Mouse (Mus musculus): ENCODE data around the gene Fam219a.
A peak's percentile ranks its signal among the peaks of the same experiment; 100 is the strongest.

Fam219a gene

DNA sequence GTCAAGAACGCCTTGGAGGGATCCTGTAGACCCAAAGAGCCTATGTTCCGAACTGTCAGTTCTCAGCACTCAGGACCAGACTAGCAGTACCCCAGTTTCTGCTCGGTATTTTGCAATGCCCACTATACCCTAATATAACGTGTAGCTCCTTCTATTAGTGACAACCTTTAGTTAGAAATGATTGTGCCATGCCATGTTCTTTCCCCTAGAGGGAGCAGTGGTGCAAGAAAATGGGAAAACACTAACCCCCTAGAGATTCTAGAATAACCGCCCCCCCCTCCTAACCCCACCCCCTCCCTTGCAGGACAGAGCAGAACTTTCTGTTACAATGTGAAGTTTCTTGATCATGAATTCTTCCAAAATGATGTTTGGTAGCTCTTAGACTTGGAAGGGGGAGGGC, 65.0 kb downstream of the Fam219a start:
- no peak for DNase-seq (ENCODE audit: low spot score)

DNA sequence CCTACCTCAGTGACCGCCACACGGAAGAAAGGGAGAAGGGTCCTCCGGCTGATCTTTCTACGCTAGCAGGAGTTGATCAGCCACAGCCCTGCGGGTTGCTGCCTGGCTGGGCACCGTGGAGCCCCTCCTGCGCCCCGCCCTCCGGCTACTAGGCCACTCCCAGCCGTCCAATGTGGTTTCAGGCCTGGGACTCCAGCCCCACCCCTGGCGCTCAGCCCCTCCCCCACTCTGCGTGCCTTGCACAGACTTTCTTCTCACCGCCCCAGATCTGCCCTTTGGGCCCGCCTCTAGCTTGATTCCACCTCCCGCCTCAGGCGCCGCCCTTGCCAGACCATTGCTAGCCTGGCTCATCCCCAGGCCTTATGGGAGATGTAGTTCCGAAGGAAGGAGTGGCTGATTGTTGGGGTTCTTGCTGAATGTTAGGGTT, 66.3 kb downstream of the Fam219a start, which contains the start of gene AI464131:
AI464131 (minus strand) TSS at position 91 of the 427 bp plus-strand sequence.
- DNase-seq (ENCODE audit: low spot score) = peak; percentile 97

DNA sequence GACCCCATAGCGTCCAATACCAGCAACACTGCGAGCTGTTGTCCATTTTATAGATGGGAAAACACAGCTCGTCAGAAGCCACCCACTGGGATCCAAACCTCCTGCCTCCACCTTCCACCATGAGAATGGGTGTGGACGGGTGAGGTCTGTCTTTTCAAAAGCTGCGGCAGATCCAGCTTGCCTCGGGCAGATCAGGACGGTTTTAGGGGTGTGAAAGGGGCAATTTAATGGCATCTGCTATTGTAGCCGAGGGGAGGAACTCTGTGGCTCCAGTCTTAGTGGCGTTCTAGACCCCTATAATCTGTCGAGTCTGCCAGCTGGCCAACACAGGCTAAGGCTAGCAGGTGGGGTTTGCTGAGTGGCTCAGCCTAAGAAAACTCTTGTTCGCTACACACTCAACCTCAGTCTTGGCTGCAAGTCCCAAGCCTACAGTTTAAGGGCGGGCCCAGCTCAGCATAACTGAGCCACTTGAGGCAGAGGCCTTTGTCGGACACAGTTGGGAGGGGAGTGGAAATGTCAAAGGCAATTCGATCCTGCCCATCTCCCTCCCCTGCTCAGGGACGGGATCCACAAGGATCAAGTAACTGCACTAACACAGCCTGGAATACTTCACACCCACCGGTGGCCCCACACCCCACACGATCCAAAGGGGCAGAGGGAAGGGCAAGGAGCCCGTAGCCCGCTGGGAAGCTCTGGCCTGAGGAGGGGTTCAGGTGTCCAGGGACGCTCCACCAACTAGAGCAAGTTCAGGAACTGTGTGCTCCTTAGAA, 67.0 kb downstream of the Fam219a start:
- no peak for DNase-seq (ENCODE audit: low spot score)

DNA sequence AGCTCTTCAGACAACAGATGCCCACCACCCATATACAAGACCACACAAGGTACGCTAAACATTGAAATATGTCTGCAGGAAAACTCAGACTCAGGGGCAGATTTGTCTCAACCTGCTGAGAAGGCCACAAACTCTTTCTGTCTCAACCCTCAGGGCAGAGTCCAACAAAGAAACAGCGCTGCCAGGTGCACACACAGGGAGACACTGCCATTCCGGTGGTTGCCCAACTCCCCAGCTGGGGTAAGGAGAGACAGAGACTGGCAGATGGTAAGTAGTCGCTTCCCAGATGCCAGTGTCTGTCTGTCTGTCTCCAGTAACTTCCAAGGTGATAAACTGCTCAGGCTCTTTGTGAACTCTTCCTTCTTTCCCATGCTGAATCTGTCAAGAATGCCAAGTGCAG, 68.6 kb downstream of the Fam219a start:
- no peak for DNase-seq (ENCODE audit: low spot score)

DNA sequence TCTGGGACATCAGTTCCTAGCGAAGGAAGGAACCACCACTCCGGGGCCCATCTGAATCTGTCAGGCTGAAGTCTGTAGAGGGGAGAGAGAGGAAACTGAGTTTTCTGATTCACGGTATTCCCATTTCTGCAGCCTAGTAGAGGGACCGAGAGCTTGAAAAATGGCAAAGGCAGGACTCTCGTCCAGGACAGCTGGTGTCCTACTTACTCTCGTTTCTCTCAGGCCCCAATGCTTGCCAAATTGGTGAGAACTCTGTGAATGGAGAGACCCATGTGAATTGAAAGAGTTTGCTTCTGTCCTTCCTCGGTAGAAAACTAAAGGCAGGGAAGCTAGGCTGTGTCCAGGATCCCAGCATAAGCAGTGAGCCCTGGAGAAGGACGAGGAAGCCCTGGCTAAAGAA, 69.7 kb downstream of the Fam219a start:
- DNase-seq (ENCODE audit: low spot score) = no peak

DNA sequence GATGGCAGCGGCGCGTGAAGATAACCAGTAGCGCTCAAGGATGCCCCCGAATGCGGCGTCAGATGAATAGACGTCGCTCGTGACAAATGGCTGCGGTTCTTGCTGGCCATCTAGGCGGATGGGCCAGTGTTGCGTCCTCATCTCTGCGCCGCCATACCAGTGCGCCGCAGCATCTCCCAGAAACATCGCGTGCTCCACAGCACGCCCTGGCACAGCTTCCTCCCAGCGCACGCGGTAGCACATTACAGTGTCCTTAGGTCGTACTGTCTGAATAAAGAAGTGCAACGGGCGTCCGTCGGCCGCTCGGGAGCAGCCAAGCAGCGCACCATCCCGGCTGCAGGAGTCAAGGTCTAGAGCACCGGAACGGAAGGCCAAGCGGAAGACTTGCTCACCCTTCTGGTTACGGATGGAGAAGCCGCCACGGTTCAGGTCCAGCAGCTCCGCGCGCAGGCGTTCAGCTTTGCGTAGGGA, 70.4 kb downstream of the Fam219a start:
- no peak for DNase-seq (ENCODE audit: low spot score)

DNA sequence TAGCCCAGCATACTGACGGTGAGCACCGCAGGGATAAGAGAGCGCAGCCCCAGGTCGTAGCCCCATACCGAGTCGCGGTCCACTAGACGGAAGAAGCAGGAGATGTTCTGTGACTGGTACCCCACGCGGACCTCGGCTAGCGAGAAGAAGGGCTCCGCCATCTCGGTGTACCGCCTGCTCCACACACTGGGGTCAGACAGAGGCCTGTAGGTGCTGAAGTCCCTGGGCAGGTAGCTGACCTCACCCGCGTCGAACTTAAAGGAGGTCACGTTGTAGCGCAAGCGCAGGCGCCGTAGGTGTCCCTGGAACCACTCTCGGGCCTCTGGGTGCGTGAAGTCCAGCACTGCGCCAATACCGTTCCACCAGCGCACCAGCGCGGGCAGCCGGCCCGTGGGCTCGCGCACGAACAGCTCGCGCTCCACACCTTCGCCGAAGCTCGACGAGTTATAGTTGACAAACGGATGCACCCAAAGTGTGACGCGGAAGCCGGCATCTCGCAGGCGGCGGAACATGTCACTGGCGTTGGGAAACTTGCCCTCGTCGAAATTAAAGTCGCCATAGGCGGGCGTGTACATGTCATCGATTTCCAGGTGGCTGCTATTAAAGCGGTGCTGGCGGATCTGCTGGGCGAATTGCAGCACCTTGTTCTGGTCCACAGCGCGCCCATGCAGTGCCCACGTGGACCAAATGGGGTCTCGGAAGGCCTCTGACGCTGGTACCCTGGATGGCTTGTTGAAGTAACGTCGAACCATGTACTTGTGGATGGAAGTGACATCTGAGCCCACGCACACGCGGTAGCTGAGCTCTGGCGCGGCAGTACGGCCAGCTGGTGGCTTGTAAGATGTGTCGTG, 71.1 kb downstream of the Fam219a start:
- DNase-seq (ENCODE audit: low spot score) = no peak

DNA sequence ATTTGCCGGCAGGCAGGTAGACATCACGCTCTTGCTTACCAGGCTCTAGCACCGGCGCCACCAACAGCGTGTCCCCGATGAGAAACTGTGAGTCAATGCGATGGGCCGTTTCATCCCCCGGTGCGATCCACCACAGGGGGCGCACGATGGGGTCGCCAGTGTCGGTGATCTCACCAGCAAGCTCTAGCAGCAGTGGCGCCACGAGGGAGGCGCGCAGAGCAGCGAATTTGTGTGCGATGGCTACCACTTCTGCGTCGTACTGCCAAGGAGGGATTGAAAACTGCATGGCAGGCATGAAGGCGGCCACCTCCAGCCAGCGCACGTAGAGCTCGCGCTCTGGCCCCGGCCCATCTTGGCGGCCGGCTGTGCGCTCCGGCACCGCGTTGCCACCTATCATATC, 71.8 kb downstream of the Fam219a start:
- no peak for DNase-seq (ENCODE audit: low spot score)

DNA sequence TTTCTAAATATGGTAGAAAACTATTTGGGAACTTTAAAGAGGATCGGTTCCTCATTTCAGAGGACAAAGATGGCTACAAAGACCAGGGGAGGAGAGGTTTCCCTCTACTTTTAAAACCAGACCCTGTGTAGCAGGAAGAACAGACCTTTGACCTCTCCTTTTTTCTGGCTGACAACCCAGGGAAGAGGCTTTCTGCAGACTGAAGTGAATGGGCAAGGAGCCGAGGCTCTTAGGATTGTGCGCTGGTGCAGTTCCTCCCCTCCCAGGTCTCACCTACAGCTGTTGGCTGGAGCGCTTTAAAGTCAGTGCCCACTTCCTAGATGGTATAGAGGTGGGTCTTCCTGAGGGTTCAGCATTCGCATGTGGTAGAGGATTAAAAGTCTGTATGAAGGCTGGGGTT, 72.3 kb downstream of the Fam219a start:
- no peak for DNase-seq (ENCODE audit: low spot score)

DNA sequence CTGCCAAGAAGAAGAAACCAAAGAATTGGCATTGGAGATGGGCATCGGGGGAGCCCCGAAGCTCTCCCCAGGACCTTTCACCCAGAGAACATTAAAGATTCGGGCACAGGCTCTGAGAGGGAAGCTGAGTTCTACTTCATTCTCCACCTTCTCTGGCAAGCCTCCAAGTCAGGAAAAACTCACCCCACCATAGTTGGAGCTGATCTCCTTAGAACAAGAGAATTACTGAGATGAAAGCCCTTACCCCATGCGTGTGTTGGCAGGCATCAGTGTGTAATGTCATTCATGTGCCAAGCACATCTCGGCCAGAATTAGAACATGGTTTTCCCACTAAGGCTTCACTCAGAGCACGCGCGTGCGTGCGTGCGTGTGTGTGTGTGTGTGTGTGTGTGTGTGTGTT, 73.5 kb downstream of the Fam219a start:
- no peak for DNase-seq (ENCODE audit: low spot score)

DNA sequence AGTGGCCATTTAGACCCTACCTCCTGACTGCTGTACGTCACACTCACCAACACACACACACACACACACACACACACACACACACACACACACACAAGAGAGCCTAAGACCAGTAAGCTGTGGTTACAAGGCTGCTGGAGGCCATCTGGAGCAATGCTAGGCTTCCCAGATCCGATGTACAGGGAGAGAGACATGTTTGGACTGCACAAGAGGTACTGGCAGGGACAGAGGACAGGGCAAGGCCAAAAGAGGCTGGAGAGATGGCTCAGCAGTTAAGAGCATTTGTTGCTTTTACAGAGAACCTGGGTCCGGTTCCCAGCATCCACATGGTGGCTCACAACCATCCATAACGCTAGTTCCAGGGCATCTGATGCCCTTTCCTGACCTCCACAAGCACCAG, 74.3 kb downstream of the Fam219a start:
- no peak for DNase-seq (ENCODE audit: low spot score)

DNA sequence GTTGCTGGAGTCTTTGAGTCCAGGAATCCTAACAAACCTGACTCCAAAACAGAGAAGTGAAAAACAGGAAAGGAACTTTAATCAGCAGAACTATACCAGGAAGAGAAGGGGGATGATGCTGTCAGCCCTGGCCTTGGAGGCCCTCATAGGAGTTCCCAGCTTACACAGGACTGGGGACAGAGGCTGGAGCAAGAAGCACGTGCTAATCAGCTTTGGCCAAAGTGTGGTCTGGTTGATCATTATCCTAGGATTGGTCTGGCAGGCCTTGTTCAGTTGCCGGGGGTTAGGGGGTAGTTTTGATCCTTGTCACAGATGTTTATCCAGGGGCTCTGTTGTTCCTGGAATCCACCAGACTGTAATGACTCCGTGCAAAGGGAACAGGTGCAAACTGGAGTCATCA, 75.0 kb downstream of the Fam219a start:
- DNase-seq (ENCODE audit: low spot score) = no peak

DNA sequence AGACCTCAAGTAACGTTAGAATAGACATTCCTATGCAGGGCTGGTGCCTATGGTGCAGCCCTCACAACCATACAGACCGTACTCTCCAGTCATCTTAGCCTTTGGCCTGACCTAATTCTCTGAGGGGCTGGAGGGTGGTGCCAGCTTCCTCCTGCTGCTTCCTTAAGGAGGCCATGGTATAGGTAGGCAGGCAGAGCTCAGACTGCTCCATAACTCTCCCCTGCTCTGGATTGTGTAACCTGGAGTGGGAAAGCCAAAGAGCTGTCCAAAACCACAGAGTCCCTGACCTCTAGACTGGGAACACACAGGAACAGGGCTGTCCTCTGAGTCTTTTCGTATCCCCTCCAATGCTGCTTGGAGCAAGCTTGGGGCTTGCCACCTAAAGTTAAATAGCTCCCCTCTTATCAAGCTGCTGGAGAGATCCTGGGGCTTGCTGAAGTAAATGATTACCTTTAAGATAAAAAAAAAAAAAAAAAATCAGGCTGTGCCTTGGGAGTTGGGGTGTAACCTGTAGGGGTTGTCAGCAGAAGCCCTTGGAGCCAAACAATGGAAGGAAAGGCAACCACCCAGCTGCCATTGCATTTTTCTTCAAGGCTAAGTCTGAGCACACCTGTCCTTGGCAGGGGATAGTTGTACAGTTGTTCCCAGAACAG, 75.7 kb downstream of the Fam219a start:
- DNase-seq (ENCODE audit: low spot score) = no peak

DNA sequence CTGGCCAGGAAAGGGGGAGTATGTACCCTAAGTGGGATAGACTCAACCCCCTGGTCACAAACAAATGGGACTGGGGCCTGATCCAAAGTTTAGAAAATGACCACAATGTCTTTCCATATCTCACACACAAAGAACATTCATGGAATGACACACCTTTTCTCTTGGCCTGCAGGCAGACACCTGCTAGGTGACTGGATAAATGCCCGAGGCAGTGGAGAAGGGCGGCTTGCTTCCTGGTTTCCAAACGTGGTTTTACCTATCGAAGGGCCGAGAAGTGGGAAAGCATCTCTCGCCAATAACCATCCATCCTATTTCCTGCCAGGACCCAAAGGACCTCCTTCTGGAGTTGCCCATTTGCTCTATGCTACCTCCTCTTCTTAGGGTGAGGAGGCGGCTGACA, 76.4 kb downstream of the Fam219a start:
- no peak for DNase-seq (ENCODE audit: low spot score)

DNA sequence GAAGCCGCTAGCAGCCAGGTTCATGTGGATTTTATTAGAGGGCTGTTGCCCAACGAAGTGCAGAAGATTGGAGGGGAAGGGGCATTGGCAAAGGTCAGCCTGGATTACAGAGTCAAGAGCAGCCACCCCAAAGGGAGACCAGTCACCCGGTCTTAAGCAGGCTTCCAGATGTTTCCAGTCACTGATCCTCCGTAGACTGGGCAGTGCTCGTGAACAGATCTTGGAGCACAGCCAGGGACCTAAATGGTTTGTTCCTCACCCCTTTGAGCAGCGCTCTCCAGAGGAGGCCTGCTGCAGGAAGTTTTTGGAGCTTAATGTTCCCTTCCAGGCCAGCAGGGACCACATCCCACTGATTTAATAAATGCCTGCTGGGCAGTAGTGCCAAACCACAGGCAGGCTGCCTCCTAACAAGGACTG, 87.7 kb downstream of the Fam219a start:
- DNase-seq (ENCODE audit: low spot score) = peak; percentile 35

DNA sequence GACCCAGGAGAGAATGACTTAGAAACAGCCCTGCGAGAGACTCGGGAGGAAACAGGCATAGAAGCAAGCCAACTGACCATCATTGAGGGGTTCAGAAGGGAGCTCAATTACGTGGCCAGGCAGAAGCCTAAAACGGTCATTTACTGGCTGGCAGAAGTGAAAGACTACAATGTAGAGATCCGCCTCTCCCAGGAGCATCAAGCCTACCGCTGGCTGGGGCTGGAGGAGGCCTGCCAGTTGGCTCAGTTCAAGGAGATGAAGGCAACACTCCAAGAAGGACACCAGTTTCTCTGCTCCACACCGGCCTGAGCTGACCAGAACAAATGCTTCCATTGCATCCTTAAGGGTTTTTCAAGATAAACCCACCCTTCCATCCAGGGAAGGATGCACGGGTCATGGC, 89.1 kb downstream of the Fam219a start:
- peak; percentile 63 for DNase-seq (ENCODE audit: low spot score)

DNA sequence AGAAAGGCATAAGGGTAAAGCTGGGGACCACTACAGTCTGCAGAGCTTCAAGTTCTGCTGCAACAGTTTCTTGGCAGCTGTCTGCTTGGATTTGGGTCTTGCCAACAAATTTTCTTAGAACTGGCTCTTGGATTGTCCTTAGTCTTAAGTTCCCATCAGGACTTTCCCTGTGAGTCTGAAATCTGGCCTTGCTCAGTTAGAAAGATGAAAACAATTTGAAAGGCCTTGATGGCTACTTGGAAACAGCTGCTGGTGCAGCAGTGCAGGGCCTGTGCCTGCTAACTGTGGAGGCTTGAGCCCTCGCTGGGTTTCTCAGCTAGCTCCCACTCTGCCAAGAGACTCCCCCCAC, 89.9 kb downstream of the Fam219a start:
- DNase-seq (ENCODE audit: low spot score) = no peak

DNA sequence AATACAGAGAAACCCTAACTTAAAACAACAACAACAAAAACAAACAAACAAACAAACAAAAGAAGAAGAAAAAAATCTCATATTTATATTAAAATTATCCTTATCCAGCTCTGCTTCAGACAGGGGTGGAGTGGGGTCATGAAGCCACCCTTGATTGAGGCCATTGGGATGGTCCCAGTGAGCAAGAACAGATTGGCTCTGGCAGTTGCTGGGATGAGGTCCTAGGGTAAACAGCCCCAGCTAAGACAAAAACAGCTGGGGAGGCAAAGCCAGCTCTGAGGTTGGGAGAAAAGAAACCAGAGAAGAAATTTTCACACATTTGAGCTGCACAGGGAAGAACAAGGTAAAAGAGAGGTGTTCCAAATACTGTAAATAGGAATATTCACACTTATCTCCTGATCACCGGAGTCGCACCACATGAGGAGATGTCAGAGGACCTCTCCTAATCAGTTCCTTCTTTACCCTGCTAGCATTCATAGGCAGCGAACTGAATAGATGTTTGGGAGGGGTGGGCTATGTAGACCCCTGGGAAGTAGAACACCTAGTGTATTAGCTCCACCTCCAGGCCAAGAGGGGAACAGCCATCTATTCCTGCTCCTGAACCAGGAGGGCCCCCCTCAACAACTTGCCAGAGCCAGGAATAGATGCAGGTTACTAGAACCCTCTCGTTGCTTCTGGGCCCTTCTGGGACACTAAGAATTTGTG, 90.4 kb downstream of the Fam219a start:
- no peak for DNase-seq (ENCODE audit: low spot score)

DNA sequence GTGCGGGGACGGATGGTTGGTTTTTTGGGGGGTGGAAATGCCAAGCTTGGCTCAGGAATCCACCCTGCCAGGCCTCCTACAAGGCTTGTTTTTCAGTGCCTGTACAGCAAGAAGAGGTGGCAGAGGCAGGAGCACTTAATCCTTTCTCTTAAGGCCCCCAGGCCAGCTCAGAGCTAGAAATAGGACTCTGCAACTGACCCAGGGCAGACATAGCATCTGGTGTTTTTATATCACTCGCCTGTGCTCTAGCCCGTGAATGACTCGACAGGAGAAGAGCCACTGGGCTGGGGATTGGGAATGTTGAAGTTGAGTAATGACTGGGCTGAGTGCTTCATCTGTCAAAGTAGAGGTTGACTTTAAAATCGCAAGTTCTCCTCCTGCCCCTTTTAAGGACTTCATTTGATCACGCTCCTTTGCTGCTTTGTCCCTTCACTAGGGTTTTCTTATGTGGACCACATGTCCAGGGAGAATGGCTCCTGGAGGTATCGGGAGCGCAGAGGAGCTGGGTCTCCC, 91.6 kb downstream of the Fam219a start:
- no peak for DNase-seq (ENCODE audit: low spot score)

DNA sequence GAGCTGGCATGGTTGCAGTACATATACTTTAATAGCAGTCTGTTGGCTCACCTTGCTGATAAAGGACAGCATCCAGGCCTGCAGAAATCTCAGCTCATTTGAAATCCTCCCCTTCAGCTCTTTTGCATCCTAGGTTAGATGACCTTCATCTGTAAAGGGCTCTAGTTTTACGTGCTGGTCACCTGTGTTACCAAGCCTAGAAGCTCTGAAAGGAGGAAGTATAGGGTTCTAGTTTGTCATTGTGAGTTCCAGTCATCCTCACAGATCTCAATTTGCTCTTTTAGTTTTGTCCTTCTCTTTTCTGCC, 98.0 kb downstream of the Fam219a start:
- no peak for DNase-seq (ENCODE audit: low spot score)

DNA sequence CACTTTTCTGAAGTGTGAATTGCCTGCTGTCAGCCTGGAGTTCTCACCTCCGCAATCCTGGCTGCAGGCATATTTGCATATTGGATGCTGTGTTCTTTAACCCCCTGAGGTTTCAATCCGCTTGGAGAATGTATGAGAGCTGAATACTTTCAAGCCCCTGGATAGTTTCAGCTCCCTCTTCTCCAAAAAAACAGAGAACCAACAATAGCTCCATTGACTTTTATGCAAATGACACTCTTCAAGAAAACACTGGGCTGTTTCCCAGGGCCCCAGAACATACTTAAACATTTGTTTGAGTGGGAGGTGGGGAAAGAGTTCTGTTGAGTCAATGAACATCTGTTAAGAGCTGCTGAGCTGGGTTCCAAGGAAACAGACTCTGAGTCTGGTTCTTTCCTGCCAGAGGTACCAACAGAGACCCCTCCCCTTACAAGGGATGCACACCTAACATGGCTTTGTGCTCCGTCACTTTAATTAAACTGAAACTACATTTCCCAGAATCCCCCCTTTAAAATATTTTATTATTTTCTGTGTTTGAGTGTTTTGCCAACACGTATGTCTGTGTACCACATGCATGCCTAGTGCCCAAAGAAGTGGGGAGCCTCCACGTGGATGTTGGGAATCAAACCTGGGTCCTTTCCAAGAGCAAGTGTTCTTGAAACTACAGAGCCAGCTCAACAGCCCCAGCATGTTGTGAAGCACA, 98.5 kb downstream of the Fam219a start:
- no peak for DNase-seq (ENCODE audit: low spot score)

Data from ovary, postnatal 36 days (tissue).